Mouse (Mus musculus) heart, adult 9 months (tissue): ENCODE measurements around the gene Dnajc4.

Experiments
- DNase-seq, 2 experiments: peaks; one replicate each; pipeline ENCODE4 v3.0.0; 2022; ENCODE audit warnings: low spot score in 2 of 2

Gene Dnajc4

GRCm38 (mm10) chr19:6948186-6948585 lies 44.2 kb downstream of the Dnajc4 start:
- no peak for DNase-seq

GRCm38 (mm10) chr19:6947742-6948141 lies 44.6 kb downstream of the Dnajc4 start:
- DNase-seq: no peak

- no peak for DNase-seq
Observed at GRCm38 (mm10) chr19:6943709-6944108, 48.7 kb downstream of the Dnajc4 start.

GRCm38 (mm10) chr19:6942764-6943163 lies 49.6 kb downstream of the Dnajc4 start:
- no peak for DNase-seq

GRCm38 (mm10) chr19:6942249-6942691 lies 50.1 kb downstream of the Dnajc4 start, which contains the start of gene Gpr137:
TSS of gene Gpr137 (minus strand) at chr19:6942480.
- DNase-seq: peak; percentile 97 to 98

- peak; percentile 88 to 93 for DNase-seq
Observed at GRCm38 (mm10) chr19:6941372-6942248, 50.8 kb downstream of the Dnajc4 start, which contains the start of gene Bad. TSS of gene Bad (plus strand) at chr19:6941861.

- no peak for DNase-seq
Observed at GRCm38 (mm10) chr19:6940396-6941351, 51.7 kb downstream of the Dnajc4 start.

GRCm38 (mm10) chr19:6939106-6940002 lies 53.0 kb downstream of the Dnajc4 start:
- no peak for DNase-seq
